Mouse (Mus musculus): ENCODE results near the gene Mynn. TPM values are rescaled to one million over a fixed set of nuclear protein-coding genes. Genes with fewer than 3 reads are reported as not detected.

Gene Mynn
- total RNA-seq, 2 experiments from 2014 or later, result 12.6 to 17.3 TPM

GRCm38 (mm10) chr3:30644207-30644606 is 42.3 kb downstream of the Mynn start, which contains the start of gene Lrriq4:
Gene Lrriq4 (plus strand): TSS chr3:30644507.
- no peak for DNase-seq

- no peak for DNase-seq
Measured at GRCm38 (mm10) chr3:30646761-30647160, 44.9 kb downstream of the Mynn start.

DNA sequence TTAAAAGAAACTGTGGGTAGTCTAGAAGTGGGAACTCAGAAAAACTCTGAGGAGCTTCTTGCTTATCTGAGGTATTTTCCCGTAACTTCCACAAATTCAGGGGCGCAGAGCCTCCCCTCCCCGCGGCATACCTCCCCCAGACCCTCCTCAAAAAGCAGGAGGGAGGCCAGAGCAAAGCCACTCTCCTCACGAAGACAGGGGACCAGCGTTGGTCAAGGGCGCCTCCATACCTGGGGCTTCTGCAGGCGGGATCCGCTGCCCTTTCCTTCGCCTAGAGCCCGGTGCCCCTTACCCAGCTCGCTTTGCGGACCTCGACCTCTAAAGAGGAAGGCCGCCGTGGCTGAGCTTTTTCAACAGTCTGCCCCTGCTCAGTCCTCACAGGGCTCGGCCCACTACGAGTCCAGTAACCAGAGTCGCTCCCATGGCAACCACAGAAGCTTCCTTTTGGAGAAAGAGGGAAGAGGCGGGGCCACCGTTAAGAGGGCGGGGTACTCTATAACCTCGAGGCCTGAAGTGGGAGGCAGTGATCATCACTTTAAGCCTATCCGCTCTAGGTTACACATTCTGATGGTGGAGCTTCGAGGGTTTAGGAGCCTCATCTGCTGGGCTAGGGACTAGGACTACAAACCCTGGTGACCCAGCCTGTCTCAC is 45.7 kb downstream of the Mynn start, which contains the start of gene Lrrc34:
Gene Lrrc34 (minus strand): TSS at position 430 of the 651 bp plus-strand sequence.
- peak; percentile 6 to 8 for DNase-seq

- no peak for DNase-seq
Measured at GRCm38 (mm10) chr3:30648466-30648865, 46.6 kb downstream of the Mynn start.

DNA sequence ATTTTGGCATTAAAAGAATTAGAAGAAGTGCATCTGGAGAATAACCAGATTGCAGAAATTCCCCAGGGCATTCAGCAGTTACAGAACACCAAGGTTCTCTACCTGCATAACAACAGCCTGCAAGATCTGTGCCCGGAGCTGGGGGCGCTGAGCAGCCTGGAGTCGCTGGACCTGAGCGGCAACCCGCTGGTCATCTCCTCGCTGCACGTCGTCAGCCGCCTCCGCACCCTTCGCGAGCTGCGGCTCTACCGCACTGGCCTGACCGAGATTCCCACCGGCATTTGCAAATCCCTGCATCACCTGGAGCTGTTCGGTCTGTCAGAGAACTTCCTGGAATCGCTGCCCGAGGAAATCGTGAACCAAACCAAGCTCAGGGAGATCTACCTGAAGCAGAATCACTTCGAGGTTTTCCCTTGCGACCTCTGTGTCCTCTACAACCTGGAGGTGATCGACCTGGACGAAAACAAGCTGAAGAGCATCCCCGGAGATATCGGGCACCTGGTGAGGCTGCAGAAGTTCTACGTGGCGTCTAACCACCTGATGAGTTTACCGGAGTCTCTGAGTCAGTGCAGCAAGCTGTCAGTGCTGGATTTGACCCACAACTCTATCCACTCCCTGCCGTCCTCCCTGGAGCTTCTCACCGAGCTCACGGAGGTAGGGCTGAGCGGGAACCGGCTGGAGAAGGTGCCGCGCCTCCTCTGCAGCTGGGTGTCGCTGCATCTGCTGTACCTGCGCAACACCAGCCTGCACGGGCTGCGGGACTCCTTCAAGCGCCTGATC is 48.4 kb downstream of the Mynn start:
- DNase-seq, result no peak

DNA sequence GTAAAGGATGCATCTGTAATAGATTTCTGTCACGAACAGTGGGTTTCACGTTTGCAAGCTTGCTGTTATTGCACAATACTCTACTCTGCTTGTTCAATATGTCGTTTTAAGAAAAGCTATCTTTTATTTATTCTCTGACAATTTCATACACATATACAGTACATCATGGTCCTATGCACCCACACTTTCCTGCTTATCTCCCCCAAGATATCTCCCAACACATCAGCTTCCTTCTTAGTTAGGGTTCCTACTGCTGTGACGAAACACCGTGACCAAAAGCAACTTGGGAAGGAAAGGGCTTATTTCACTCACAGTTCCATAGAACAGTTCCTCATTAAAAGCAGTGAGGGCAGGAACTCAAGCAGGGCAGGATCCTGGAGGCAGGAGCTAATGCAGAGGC is 54.1 kb downstream of the Mynn start:
- no peak for DNase-seq

DNA sequence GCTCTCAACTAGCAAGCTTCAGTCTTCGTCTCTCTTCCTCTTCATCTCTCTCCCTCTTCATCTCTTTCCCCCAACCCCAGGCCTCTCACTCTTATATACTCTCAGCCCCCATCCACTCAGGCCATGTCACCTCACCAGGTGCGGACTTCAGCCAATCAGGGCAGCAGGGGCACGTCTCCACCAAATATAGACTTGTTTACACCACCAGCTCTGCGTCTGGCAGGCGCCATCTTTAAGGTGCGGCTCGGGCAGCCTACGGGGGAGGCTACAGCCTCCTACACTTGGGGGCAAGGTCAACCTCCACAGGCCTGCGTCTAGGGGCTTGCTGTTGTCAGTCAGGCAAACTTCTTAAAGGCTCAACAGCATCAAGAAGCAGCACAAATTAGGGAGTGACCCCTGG is 56.6 kb downstream of the Mynn start:
- DNase-seq, result no peak

Other genes with a start within 250 kb of the Mynn start
- 10 to 100 TPM; 11.2 to 11.8 TPM for gene Mecom, start 54.1 kb upstream of the Mynn start, total RNA-seq (2021)
- not detected for gene Actrt3, start 2.1 kb upstream of the Mynn start, total RNA-seq (2021)
- gene Lrriq4, start 42.4 kb downstream of the Mynn start, total RNA-seq (2021), result not detected
- gene Lrrc34, start 45.8 kb downstream of the Mynn start, total RNA-seq (2021), result under 1 TPM in 1 of 2 experiments, not detected in 1; 0.15 TPM
- under 1 TPM in 1 of 2 experiments, not detected in 1; 0.13 TPM for gene Lrrc31, start 97.8 kb downstream of the Mynn start, total RNA-seq (2021)
- gene Samd7, start 144.2 kb downstream of the Mynn start, total RNA-seq (2021), result not detected
- gene Sec62, start 190.8 kb downstream of the Mynn start, total RNA-seq (2021), result 10 to 100 TPM; 39.6 TPM